Mouse (Mus musculus) embryonic facial prominence, embryonic 15.5 days (tissue): ENCODE results near the gene Hcfc2. TPM values are rescaled to one million over a fixed set of nuclear protein-coding genes. Genes with fewer than 3 reads are reported as not detected.

ENCODE experiments used
- ATAC-seq: fragments of 200-750 bp; cut with Nextera tagmentation; 2 replicates; pipeline ENCODE4 v1.8.0; 2017; ENCODE audit warnings: low read depth, moderate TSS enrichment; ENCODE audit not compliant: insufficient number of reproducible peaks, low FRiP score, low TSS enrichment
- H3K27ac ChIP-seq: fragments of 300-500 bp; sonication (generic); replicated peaks from 2 replicates; pipeline ENCODE4 v1.5.1; 2015; ENCODE audit warnings: mild to moderate bottlenecking, inconsistent platforms
- H3K27me3 ChIP-seq: fragments of 300-500 bp; sonication (generic); 2 replicates; pipeline ENCODE4 v1.6.1; 2015; ENCODE audit warnings: inconsistent platforms
- H3K36me3 ChIP-seq: fragments of 300-500 bp; sonication (generic); 2 replicates; pipeline ENCODE4 v1.6.1; 2015; ENCODE audit warnings: mild to moderate bottlenecking, inconsistent platforms
- H3K4me1 ChIP-seq: fragments of 300-500 bp; sonication (generic); 2 replicates; pipeline ENCODE4 v1.6.1; 2015; ENCODE audit warnings: inconsistent platforms
- H3K4me2 ChIP-seq: fragments of 300-500 bp; sonication (generic); replicated peaks from 2 replicates; pipeline ENCODE4 v1.6.1; 2015; ENCODE audit warnings: mild to moderate bottlenecking, inconsistent platforms
- H3K4me3 ChIP-seq: fragments of 300-500 bp; sonication (generic); replicated peaks from 2 replicates; pipeline ENCODE4 v1.5.1; 2015; ENCODE audit warnings: mild to moderate bottlenecking, inconsistent platforms
- H3K9ac ChIP-seq: fragments of 300-500 bp; sonication (generic); 2 replicates; pipeline ENCODE4 v1.6.1; 2015; ENCODE audit warnings: inconsistent platforms
- H3K9me3 ChIP-seq: fragments of 300-500 bp; sonication (generic); replicated peaks from 2 replicates; pipeline ENCODE4 v1.6.1; 2016; ENCODE audit warnings: inconsistent platforms
- WGBS: fragments of 180-500 bp; shearing (Covaris S2); methylation state at CpG from one replicate; pipeline ENCODE4 v1.1.7; 2015; 5-methylcytosine and 5-hydroxymethylcytosine counted together
- polyA plus RNA-seq: library from polyadenylated mRNA; unstranded; fragments of >200 nt; fragmentation: Nextera tagmentation; extraction: Ambion mirVana; gene quantifications from 2 replicates; pipeline ENCODE4 v1.2.1, GENCODE M21; 2015

Gene Hcfc2
- polyA plus RNA-seq, 1 experiment from 2014 or later: 46.6 TPM

DNA sequence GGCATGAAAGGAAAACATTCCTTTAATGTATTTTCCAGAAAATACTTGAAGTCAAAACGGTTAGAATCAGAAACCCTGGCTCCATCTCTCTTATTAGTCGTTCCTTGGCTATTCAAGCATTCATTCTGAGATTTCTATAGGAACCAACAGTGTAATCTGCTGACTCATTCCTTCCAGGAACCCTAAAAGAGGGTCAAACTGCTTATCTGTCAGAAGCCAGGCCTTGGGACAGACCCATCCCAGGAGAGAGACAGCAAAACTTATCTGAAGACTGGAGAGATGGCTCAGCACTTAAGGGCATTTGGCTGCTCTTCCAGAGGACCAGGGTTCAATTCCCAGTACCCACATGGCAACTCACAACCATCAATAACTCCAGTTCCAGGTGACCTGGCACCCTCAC, 81.1 kb downstream of the Hcfc2 start:
- no peak overlapping the region for H3K4me2 ChIP-seq
- no peaks in the 10 kb centered on the region for H3K27me3 ChIP-seq
- no peak overlapping the region for H3K9ac ChIP-seq
- 62% methylated on average over 2 of the region's 2 CpGs for WGBS
- no peak overlapping the region for H3K4me3 ChIP-seq
- no peak for ATAC-seq
- H3K36me3 ChIP-seq: no peaks in the 10 kb centered on the region
- H3K27ac ChIP-seq: no peak overlapping the region
- peaks cover 4% of the 10 kb centered on the region; the same call in 1 of the 2 replicates for H3K4me1 ChIP-seq
- no peaks in the 10 kb centered on the region for H3K9me3 ChIP-seq

GRCm38 (mm10) chr10:82777886-82778285, 81.9 kb downstream of the Hcfc2 start:
- H3K4me3 ChIP-seq: no peak overlapping the region
- no peaks in the 10 kb centered on the region for H3K9me3 ChIP-seq
- H3K4me1 ChIP-seq: peaks cover 4% of the 10 kb centered on the region; the same call in 1 of the 2 replicates
- H3K4me2 ChIP-seq: no peak overlapping the region
- 31% methylated on average over 13 of the region's 13 CpGs for WGBS
- no peaks in the 10 kb centered on the region for H3K27me3 ChIP-seq
- no peak for ATAC-seq
- H3K9ac ChIP-seq: no peak overlapping the region
- H3K36me3 ChIP-seq: no peaks in the 10 kb centered on the region
- H3K27ac ChIP-seq: no peak overlapping the region

DNA sequence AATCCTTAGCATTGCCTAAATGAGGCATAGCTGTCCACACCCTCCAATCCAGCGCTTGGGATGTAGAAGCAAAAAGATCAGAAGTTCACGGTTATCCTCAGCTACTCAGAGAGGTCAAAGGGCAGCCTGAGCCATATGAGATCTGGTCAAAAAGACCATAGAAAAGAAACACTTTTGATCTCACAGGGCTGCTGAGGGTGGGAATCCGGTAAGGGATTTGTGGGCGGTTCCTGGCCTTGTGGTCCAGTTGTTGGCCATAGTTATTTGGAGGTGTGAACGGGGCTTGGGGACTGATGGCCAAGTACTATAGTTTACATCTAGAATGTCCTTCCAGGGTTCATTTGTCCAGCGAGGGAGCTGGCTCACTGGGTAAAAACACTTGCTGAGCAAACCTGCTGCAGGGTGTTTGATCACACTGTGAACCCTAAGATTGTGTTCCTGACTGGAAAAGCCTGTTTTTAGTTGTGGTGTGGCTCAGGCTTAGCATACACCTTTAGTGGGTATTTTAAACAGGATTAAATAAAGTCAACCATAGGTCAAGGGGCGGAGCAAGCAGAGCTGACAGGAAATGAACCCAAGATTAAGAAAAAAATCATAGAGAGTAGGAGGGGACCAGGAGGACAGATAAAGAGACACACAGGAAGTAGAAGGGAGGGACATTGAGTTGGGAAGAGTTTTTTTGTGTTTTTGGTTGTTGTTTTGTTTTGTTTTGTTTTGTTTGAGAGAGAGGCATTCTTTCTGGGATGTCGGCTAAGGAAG, 83.0 kb downstream of the Hcfc2 start:
- no peaks in the 10 kb centered on the region for H3K9me3 ChIP-seq
- 73% methylated on average over 8 of the region's 8 CpGs for WGBS
- no peak for ATAC-seq
- no peaks in the 10 kb centered on the region for H3K36me3 ChIP-seq
- H3K4me3 ChIP-seq: no peak overlapping the region
- no peak overlapping the region for H3K9ac ChIP-seq
- no peak overlapping the region for H3K4me2 ChIP-seq
- H3K4me1 ChIP-seq: peaks cover 4% of the 10 kb centered on the region; the same call in 1 of the 2 replicates
- H3K27me3 ChIP-seq: no peaks in the 10 kb centered on the region
- H3K27ac ChIP-seq: no peak overlapping the region

DNA sequence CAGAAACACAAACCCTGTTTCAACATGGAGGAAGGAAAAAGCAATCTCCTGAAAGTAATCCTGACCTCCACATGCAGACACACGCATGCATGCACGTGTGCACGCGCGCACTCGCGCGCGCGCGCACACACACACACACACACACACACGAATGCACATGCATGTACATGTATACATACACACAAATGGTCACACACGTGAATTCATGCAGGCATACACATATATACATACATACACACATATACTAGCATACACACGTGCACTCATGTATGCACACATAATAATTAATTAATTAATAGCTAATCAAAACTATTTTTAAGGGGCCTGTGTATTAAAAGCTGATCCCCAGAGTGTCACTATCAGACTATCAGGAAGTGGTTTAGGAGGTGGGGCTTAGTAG, 83.9 kb downstream of the Hcfc2 start:
- no peaks in the 10 kb centered on the region for H3K9me3 ChIP-seq
- H3K4me3 ChIP-seq: no peak overlapping the region
- no peak overlapping the region for H3K9ac ChIP-seq
- H3K27me3 ChIP-seq: no peaks in the 10 kb centered on the region
- no peak overlapping the region for H3K4me2 ChIP-seq
- H3K27ac ChIP-seq: no peak overlapping the region
- peaks cover 4% of the 10 kb centered on the region; the same call in 1 of the 2 replicates for H3K4me1 ChIP-seq
- ATAC-seq: no peak
- WGBS: 96% methylated on average over 14 of the region's 14 CpGs
- no peaks in the 10 kb centered on the region for H3K36me3 ChIP-seq

GRCm38 (mm10) chr10:82780322-82780721, 84.4 kb downstream of the Hcfc2 start:
- Histone ChIP-seq H3K4me3 (no peak overlapping the region), H3K27me3 (no peaks in the 10 kb centered on the region), H3K4me1 (peaks cover 4% of the 10 kb centered on the region; the same call in 1 of the 2 replicates), H3K27ac (no peak overlapping the region), H3K9me3 (no peaks in the 10 kb centered on the region), H3K9ac (no peak overlapping the region), H3K36me3 (no peaks in the 10 kb centered on the region), H3K4me2 (no peak overlapping the region)
- WGBS: 87% methylated on average over 3 of the region's 3 CpGs
- no peak for ATAC-seq

DNA sequence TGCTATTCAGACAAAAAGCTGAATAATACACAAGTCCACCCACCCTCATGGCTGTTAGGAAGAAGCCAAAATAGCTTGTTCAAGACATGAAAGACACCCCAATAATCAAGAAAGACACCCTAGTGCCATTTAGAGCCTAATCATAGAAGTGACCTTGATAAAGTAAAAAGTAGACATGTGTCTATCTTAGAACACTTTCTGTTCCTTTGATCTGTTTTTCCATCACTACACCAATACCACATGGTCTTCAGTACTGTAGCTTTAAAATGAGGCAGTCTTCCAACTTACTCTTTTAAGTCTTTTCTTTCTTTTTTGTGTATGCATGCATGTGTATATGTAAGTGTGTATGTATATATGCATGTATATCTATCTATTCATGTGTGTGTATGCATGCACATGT, 84.9 kb downstream of the Hcfc2 start:
- Histone ChIP-seq H3K9ac (no peak overlapping the region), H3K4me2 (no peak overlapping the region), H3K4me1 (peaks cover 4% of the 10 kb centered on the region; the same call in 1 of the 2 replicates), H3K4me3 (no peak overlapping the region), H3K27me3 (no peaks in the 10 kb centered on the region), H3K36me3 (no peaks in the 10 kb centered on the region), H3K27ac (no peak overlapping the region), H3K9me3 (no peaks in the 10 kb centered on the region)
- ATAC-seq: no peak

- no peak overlapping the region for H3K4me3 ChIP-seq
- WGBS: 45% methylated on average over 2 of the region's 2 CpGs
- H3K36me3 ChIP-seq: no peaks in the 10 kb centered on the region
- H3K27ac ChIP-seq: no peak overlapping the region
- H3K4me1 ChIP-seq: peaks cover 4% of the 10 kb centered on the region; the same call in 1 of the 2 replicates
- H3K27me3 ChIP-seq: no peaks in the 10 kb centered on the region
- no peak overlapping the region for H3K4me2 ChIP-seq
- no peaks in the 10 kb centered on the region for H3K9me3 ChIP-seq
- no peak overlapping the region for H3K9ac ChIP-seq
- ATAC-seq: no peak
Observed at GRCm38 (mm10) chr10:82782472-82782871, 86.5 kb downstream of the Hcfc2 start.

- Histone ChIP-seq H3K27me3 (no peaks in the 10 kb centered on the region), H3K4me1 (no peaks in the 10 kb centered on the region), H3K4me2 (no peak overlapping the region), H3K36me3 (no peaks in the 10 kb centered on the region), H3K9ac (no peak overlapping the region), H3K27ac (no peak overlapping the region), H3K9me3 (no peaks in the 10 kb centered on the region), H3K4me3 (no peak overlapping the region)
- no peak for ATAC-seq
Observed at GRCm38 (mm10) chr10:82789181-82789580, 93.2 kb downstream of the Hcfc2 start.

DNA sequence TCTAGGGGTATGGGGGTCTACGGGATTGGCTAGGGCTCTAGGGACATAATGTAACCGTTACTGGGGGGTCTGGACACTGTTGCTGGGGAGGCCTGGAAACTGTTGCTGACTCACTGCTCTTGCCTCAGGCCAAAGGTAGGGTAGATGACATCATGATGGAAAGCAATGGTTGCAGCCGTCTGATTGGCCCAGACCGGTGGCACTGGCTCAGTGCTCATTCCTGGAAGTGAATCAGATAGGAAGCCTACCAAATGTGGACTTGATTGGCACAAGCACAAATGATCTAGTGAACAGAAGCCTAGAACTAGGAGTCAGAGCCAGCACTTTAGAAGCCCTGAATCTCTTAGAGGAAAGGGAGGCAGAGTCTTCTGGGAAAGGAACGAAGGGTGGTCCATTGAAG, 94.5 kb downstream of the Hcfc2 start:
- Histone ChIP-seq H3K9me3 (no peaks in the 10 kb centered on the region), H3K4me2 (no peak overlapping the region), H3K27ac (no peak overlapping the region), H3K4me1 (peaks cover 7% of the 10 kb centered on the region; the same call in 1 of the 2 replicates), H3K27me3 (no peaks in the 10 kb centered on the region), H3K4me3 (no peak overlapping the region), H3K9ac (no peak overlapping the region), H3K36me3 (no peaks in the 10 kb centered on the region)
- WGBS: 83% methylated on average over 5 of the region's 5 CpGs
- ATAC-seq: no peak

GRCm38 (mm10) chr10:82791713-82792112, 95.8 kb downstream of the Hcfc2 start:
- no peaks in the 10 kb centered on the region for H3K27me3 ChIP-seq
- ATAC-seq: no peak

More at GRCm38 (mm10) chr10:82791713-82792112, 95.8 kb downstream of the Hcfc2 start:
- Histone ChIP-seq H3K9ac (no peak overlapping the region), H3K4me2 (no peak overlapping the region), H3K4me1 (peaks cover 15% of the 10 kb centered on the region), H3K9me3 (no peaks in the 10 kb centered on the region), H3K4me3 (no peak overlapping the region), H3K27ac (no peak overlapping the region), H3K36me3 (no peaks in the 10 kb centered on the region)
- WGBS: 92% methylated on average over 3 of the region's 3 CpGs
